Mouse (Mus musculus) MEL (cell line): Measurements from ENCODE around the gene Cdk14. TPM values are rescaled to one million over a fixed set of nuclear protein-coding genes. Genes with fewer than 3 reads are reported as not detected.
A peak's percentile ranks its signal among the peaks of the same experiment; 100 is the strongest.

Experiments
- DNase-seq: peaks from one replicate; pipeline ENCODE4 v3.0.0; 2011; ENCODE audit warnings: low read depth, low spot score
- H3K27ac ChIP-seq: 2 replicates; pipeline ENCODE4 v1.5.1; 2012; ENCODE audit warnings: low read depth, mild to moderate bottlenecking, control low read depth, low read length, moderate library complexity; ENCODE audit not compliant: control insufficient read depth
- H3K27me3 ChIP-seq, 2 experiments: fragments of 150-350 bp in 1 of 2; sonication (generic) in 1 of 2; 2 replicates each; pipeline ENCODE4 v1.6.1; 2012; ENCODE audit warnings: low read length in 2 of 2, mild to moderate bottlenecking in 2 of 2, improper control_type of control experiment in 1 of 2, moderate library complexity in 1 of 2; ENCODE audit not compliant: insufficient read depth in 2 of 2, control insufficient read depth in 1 of 2
- H3K36me3 ChIP-seq, 2 experiments: 2 replicates each; pipeline ENCODE4 v1.6.1; 2012 to 2014; ENCODE audit warnings: low read length in 2 of 2, improper control_type of control experiment in 1 of 2, inconsistent platforms in 1 of 2, mild to moderate bottlenecking in 1 of 2; ENCODE audit not compliant: insufficient read depth in 2 of 2, control insufficient read depth in 1 of 2
- H3K4me1 ChIP-seq, 2 experiments: fragments of 150-350 bp in 1 of 2; sonication (generic) in 1 of 2; 2 replicates each; pipeline ENCODE4 v1.6.1; 2012; ENCODE audit warnings: low read length in 2 of 2, improper control_type of control experiment in 1 of 2, mild to moderate bottlenecking in 1 of 2; ENCODE audit not compliant: insufficient read depth in 2 of 2, control insufficient read depth in 1 of 2
- H3K4me3 ChIP-seq, 2 experiments: fragments of 150-350 bp in 1 of 2; sonication (generic) in 1 of 2; 2 replicates each; pipeline ENCODE4 v1.5.1; 2012; ENCODE audit warnings: low read depth in 2 of 2, low read length in 2 of 2, mild to moderate bottlenecking in 2 of 2, moderate library complexity in 2 of 2, control low read depth in 1 of 2, improper control_type of control experiment in 1 of 2; ENCODE audit not compliant: control insufficient read depth in 1 of 2, insufficient read depth in 1 of 2
- H3K79me2 ChIP-seq: 2 replicates; pipeline ENCODE4 v1.6.1; 2012; ENCODE audit warnings: mild to moderate bottlenecking, low read length, moderate library complexity; ENCODE audit not compliant: control insufficient read depth, poor library complexity, insufficient read depth
- H3K9ac ChIP-seq: 2 replicates; pipeline ENCODE4 v1.6.1; 2012; ENCODE audit warnings: low read depth, mild to moderate bottlenecking, control low read depth, low read length, moderate library complexity; ENCODE audit not compliant: control insufficient read depth, poor library complexity, severe bottlenecking
- H3K9me3 ChIP-seq: fragments of 150-350 bp; sonication (generic); replicated peaks from 2 replicates; pipeline ENCODE4 v1.6.1; 2012; ENCODE audit warnings: mild to moderate bottlenecking, low read length, improper control_type of control experiment, moderate library complexity; ENCODE audit not compliant: insufficient read depth
- BHLHE40 ChIP-seq: IDR thresholded peaks from 2 replicates; pipeline ENCODE4 v1.6.1; 2012; ENCODE audit warnings: low read depth, mild to moderate bottlenecking, inconsistent platforms, low read length, improper control_type of control experiment, borderline replicate concordance
- CHD1 ChIP-seq: IDR thresholded peaks from 2 replicates; pipeline ENCODE4 v1.6.1; 2012; ENCODE audit warnings: low read depth, mild to moderate bottlenecking, inconsistent platforms, low read length, improper control_type of control experiment
- CHD2 ChIP-seq: IDR thresholded peaks from 2 replicates; pipeline ENCODE4 v1.6.1; 2011; ENCODE audit warnings: low read length, improper control_type of control experiment
- CTCF ChIP-seq, 3 experiments: IDR thresholded peaks in 2 of 3; conservative IDR thresholded peaks in 1 of 3; 2 replicates each; pipeline ENCODE4 v1.5.1; 2011 to 2012; ENCODE audit warnings: low read length in 3 of 3, low read depth in 2 of 3, mild to moderate bottlenecking in 2 of 3, improper control_type of control experiment in 1 of 3, inconsistent platforms in 1 of 3, mixed read lengths in 1 of 3, moderate library complexity in 1 of 3; ENCODE audit not compliant: control insufficient read depth in 1 of 3, insufficient read depth in 1 of 3, poor library complexity in 1 of 3, severe bottlenecking in 1 of 3
- E2F4 ChIP-seq: IDR thresholded peaks from 2 replicates; pipeline ENCODE4 v1.6.1; 2011; ENCODE audit warnings: low read depth, low read length, improper control_type of control experiment, borderline replicate concordance
- ELF1 ChIP-seq: IDR thresholded peaks from 2 replicates; pipeline ENCODE4 v1.6.1; 2014; ENCODE audit warnings: low read depth, mild to moderate bottlenecking, inconsistent platforms, low read length, improper control_type of control experiment, moderate library complexity
- GATA1 ChIP-seq: IDR thresholded peaks from 2 replicates; pipeline ENCODE4 v1.6.1; 2011; ENCODE audit warnings: low read depth, low read length, improper control_type of control experiment
- HCFC1 ChIP-seq: IDR thresholded peaks from 2 replicates; pipeline ENCODE4 v1.6.1; 2012; ENCODE audit warnings: low read depth, mild to moderate bottlenecking, inconsistent platforms, low read length, improper control_type of control experiment, moderate library complexity
- JUND ChIP-seq: IDR thresholded peaks from 2 replicates; pipeline ENCODE4 v1.6.1; 2011; ENCODE audit warnings: low read depth, mild to moderate bottlenecking, improper control_type of control experiment, low read length
- KAT2A ChIP-seq: conservative IDR thresholded peaks from 2 replicates; pipeline ENCODE4 v1.6.1; 2012; ENCODE audit warnings: low read depth, low read length, improper control_type of control experiment, inconsistent platforms
- MAFK ChIP-seq: IDR thresholded peaks from 2 replicates; pipeline ENCODE4 v1.6.1; 2011; ENCODE audit warnings: low read depth, mild to moderate bottlenecking, low read length, improper control_type of control experiment, borderline replicate concordance
- MAZ ChIP-seq: IDR thresholded peaks from 2 replicates; pipeline ENCODE4 v1.6.1; 2012; ENCODE audit warnings: low read depth, mild to moderate bottlenecking, inconsistent platforms, low read length, improper control_type of control experiment
- MYC ChIP-seq: IDR thresholded peaks from 2 replicates; pipeline ENCODE4 v1.6.1; 2011; ENCODE audit warnings: low read depth, mild to moderate bottlenecking, low read length, improper control_type of control experiment, moderate library complexity
- POLR2A ChIP-seq, 2 experiments: IDR thresholded peaks; 2 replicates each; pipeline ENCODE4 v1.6.1; 2011 to 2012; ENCODE audit warnings: low read length in 2 of 2, mild to moderate bottlenecking in 2 of 2, control low read depth in 1 of 2, improper control_type of control experiment in 1 of 2, low read depth in 1 of 2, moderate library complexity in 1 of 2; ENCODE audit not compliant: control insufficient read depth in 1 of 2, insufficient read depth in 1 of 2, poor library complexity in 1 of 2
- POLR2AphosphoS2 ChIP-seq: IDR thresholded peaks from 2 replicates; pipeline ENCODE4 v1.6.1; 2011; ENCODE audit warnings: low read length, improper control_type of control experiment
- RAD21 ChIP-seq: IDR thresholded peaks from 2 replicates; pipeline ENCODE4 v1.6.1; 2011; ENCODE audit warnings: mild to moderate bottlenecking, low read depth, low read length, improper control_type of control experiment
- SIN3A ChIP-seq: IDR thresholded peaks from 2 replicates; pipeline ENCODE4 v1.6.1; 2012; ENCODE audit warnings: low read length, improper control_type of control experiment, inconsistent platforms
- SMC3 ChIP-seq: IDR thresholded peaks from 2 replicates; pipeline ENCODE4 v1.6.1; 2011; ENCODE audit warnings: low read depth, low read length, improper control_type of control experiment
- TBP ChIP-seq: IDR thresholded peaks from 2 replicates; pipeline ENCODE4 v1.8.0; 2011; ENCODE audit warnings: low read depth, low read length, improper control_type of control experiment
- TCF12 ChIP-seq: IDR thresholded peaks from 2 replicates; pipeline ENCODE4 v1.6.1; 2014; ENCODE audit warnings: low read depth, mild to moderate bottlenecking, inconsistent platforms, low read length, improper control_type of control experiment, moderate library complexity
- UBTF ChIP-seq: IDR thresholded peaks from 2 replicates; pipeline ENCODE4 v1.6.1; 2012; ENCODE audit warnings: low read depth, mild to moderate bottlenecking, inconsistent platforms, low read length, improper control_type of control experiment, moderate library complexity, borderline replicate concordance; ENCODE audit not compliant: insufficient read depth
- ZC3H11A ChIP-seq: IDR thresholded peaks from 2 replicates; pipeline ENCODE4 v1.6.1; 2012; ENCODE audit warnings: low read depth, mild to moderate bottlenecking, inconsistent platforms, low read length, improper control_type of control experiment
- ZKSCAN1 ChIP-seq: IDR thresholded peaks from 2 replicates; pipeline ENCODE4 v1.6.1; 2012; ENCODE audit warnings: low read depth, mild to moderate bottlenecking, inconsistent platforms, low read length, improper control_type of control experiment, moderate library complexity
- polyA plus RNA-seq, 2 experiments: library from polyadenylated mRNA; stranded (reverse) in 1 of 2; unstranded in 1 of 2; fragments of >175 nt in 1 of 2; fragments of >200 nt in 1 of 2; gene quantifications; 2 replicates each; pipeline versions ENCODE4 v1.2.1 to v1.2.4; 2012; ENCODE audit warnings: low replicate concordance in 2 of 2, low read depth in 1 of 2; ENCODE audit not compliant: insufficient read length in 2 of 2, insufficient read depth in 1 of 2, missing spikeins in 1 of 2
- total RNA-seq: library from RNA; depleted of rRNA; stranded (reverse); fragments of 300-350 nt; gene quantifications from 2 replicates; pipeline ENCODE4 v1.2.3, GENCODE M21; 2012

The Cdk14 gene
- total and polyA plus RNA-seq, 3 experiments, result not detected

DNA sequence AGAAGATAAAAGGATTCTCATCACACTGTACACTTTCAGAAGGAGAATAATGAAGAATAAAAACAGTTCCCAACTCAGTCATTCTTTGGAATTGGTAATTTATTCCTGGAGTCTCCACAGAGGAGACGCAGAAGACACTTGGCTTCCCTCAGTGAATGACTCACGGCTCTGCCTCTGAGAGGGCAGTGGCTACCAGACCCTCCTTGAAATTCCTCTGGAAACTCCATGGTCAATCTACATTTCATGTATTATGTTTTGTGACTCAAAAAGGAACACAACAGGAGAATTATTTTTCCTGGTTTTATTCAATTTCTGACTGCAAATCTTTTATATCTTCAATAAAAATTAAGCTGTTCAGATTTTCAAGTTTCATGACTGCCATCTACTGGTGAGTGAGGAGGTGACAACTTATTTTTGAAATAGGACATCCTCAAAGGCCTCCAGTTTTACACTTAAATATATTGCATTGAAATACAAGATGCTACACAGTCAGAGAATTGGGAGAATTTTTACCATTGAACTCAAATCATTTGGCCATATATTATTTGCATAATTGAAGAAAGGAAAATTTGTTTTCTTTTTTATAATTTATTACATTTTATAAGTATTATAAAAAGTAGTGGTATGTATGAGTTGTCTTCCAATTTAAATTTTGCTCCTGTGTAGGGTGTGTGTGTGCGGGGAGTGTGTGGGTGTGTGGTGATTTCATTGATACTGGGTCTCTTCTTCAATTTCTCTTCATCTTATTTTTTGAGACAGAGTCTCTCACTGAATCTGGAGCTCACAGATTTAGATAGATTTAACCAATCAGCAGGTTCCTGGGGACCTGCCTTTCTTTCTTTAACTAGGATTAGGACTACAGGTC lies 471.8 kb downstream of the Cdk14 start:
- H3K4me3 ChIP-seq, result no peak overlapping the region
- no peaks in the 10 kb centered on the region for H3K4me1 ChIP-seq
- H3K27ac ChIP-seq, result no peak overlapping the region
- TF ChIP-seq SMC3 (peak; percentile 56), CTCF (IDR thresholded peaks at IDR 0.05 in 2 of 3, conservative IDR thresholded peaks at IDR 0.05 in 1 of 3; ENCODE audit: control insufficient read depth in 1 of 3, insufficient read depth in 1 of 3, low read depth in 2 of 3, low read length in 3 of 3, poor library complexity in 1 of 3, severe bottlenecking in 1 of 3) (peak; percentile 38 to 69 (median 42)), GATA1 (no peak), ZC3H11A (peak; percentile 17; the same call in 1 of the 2 replicates), RAD21 (peak; percentile 73)
- H3K79me2 ChIP-seq, result no peaks in the 10 kb centered on the region
- H3K9me3 ChIP-seq, result no peaks in the 10 kb centered on the region
- H3K27me3 ChIP-seq, result no peaks in the 10 kb centered on the region
- peak; percentile 43 for DNase-seq
- no peaks in the 10 kb centered on the region for H3K36me3 ChIP-seq
- H3K9ac ChIP-seq, result no peak overlapping the region

DNA sequence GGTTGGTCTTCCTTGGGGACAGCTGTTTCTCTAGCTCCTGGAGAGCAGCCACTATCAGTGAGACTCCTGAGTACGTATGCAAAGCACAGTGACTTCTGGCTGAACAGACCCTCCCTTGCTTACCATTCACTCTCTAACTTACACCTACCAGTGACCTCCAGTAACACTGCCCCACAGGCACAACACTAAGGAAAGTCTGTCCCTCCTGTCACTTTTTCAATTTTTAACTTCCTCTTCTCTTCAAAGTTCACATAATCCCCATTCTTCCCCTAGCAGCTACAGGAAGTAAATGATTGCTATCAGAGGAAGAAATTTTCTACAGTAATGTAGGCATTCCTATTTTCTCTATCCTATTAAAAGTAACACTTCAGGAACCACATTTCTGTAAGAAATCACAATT lies 485.0 kb downstream of the Cdk14 start:
- TF ChIP-seq JUND (no peak), ELF1 (no peak), E2F4 (no peak), CHD1 (no peak), POLR2AphosphoS2 (no peak), BHLHE40 (no peak), MYC (no peak), CHD2 (no peak), TBP (no peak), HCFC1 (no peak), CTCF (IDR thresholded peaks at IDR 0.05 in 2 of 3, conservative IDR thresholded peaks at IDR 0.05 in 1 of 3; ENCODE audit: control insufficient read depth in 1 of 3, insufficient read depth in 1 of 3, low read depth in 2 of 3, low read length in 3 of 3, poor library complexity in 1 of 3, severe bottlenecking in 1 of 3) (no peak), ZKSCAN1 (no peak), ZC3H11A (no peak), MAFK (no peak), TCF12 (no peak), UBTF (no peak), KAT2A (no peak), SIN3A (no peak), POLR2A (IDR thresholded peaks at IDR 0.05; ENCODE audit: control insufficient read depth in 1 of 2, insufficient read depth in 1 of 2, low read depth in 1 of 2, low read length in 2 of 2, poor library complexity in 1 of 2) (no peak), MAZ (no peak)
- Histone ChIP-seq H3K9ac (no peak overlapping the region), H3K27ac (no peak overlapping the region), H3K79me2 (no peaks in the 10 kb centered on the region), H3K27me3 (no peaks in the 10 kb centered on the region), H3K4me3 (no peak overlapping the region), H3K36me3 (no peaks in the 10 kb centered on the region), H3K4me1 (no peaks in the 10 kb centered on the region; a peak in 1 of 4 replicates), H3K9me3 (no peaks in the 10 kb centered on the region)
- no peak for DNase-seq
